Mouse (Mus musculus): ENCODE data around the gene Krtap10-4.
"Not testable (repeated sequence)": the region's sequence is repeated elsewhere in the genome, so short reads cannot be mapped to it uniquely, and the experiment has no call there.

Krtap10-4 gene

DNA sequence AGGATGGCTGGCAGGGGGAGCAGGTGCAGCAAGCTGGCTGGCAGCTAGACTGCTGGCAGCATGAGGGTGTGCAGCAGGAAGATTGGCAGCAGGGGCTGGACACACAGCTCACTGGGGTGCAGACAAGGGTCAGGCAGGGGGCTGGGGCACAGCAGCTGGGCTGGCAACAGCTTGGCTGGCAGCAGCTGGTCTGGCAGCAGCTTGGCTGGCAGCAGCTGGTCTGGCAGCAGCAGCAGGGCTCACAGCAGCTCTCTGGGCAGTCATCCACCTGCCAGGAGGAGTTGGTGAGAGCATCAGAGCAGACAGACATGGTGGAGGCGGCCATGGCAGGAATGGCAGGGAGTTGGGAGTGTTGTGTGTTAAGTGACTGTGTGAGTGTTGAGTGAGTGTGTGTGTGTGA is 39.0 kb downstream of the Krtap10-4 start, which contains the start of gene Gm7137:
Gene Gm7137 (minus strand): TSS at position 325 of the 400 bp plus-strand sequence.
- not testable (repeated sequence) for DNase-seq

DNA sequence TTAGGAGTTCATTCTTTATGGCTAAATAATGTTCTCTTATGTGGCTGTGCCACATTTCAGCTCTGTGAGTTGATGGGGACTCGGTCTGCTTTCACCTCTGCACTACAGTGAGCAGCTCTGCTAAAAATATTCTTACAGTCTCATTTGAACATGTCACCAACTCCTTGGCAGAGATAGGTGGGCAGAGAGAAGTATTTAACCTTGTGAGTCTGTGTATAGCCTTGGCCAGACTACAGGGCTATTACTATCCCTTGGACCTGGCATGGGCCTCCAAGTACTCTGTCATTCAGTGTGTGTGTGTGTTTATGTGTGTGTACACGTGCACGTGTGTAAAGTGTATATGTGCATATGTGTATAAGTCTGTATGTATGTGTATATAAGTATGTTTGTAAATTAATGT is 43.5 kb downstream of the Krtap10-4 start:
- DNase-seq: not testable (repeated sequence)

GRCm38 (mm10) chr10:77782442-77782841 is 44.5 kb downstream of the Krtap10-4 start, which contains the start of gene Gm3250:
Gm3250 (minus strand) TSS chr10:77782542.
- not testable (repeated sequence) for DNase-seq

DNA sequence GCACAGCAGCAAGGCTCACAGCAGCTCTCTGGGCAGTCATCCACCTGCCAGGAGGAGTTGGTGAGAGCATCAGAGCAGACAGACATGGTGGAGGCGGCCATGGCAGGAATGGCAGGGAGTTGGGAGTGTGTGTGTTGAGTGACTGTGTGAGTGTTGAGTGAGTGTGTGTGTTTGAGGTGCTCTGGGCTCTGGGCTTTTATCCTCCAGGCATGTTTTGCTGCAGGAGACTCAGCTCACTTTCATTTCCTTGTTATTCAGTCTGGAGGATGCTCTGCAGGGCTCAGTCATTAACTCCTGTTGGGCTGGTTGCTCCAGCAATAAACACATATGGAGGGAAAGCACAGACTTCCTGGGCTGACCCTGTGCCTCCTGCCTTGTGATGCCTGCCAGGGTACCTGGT is 50.1 kb downstream of the Krtap10-4 start, which contains the start of gene Gm7138:
Gene Gm7138 (minus strand): TSS at position 101 of the 400 bp plus-strand sequence.
- not testable (repeated sequence) for DNase-seq
